Mouse (Mus musculus) G1E (cell line): ENCODE data around the gene Slx1b.

Experiments
- CTCF ChIP-seq: IDR thresholded peaks from 2 replicates; pipeline ENCODE4 v1.5.1; 2012; ENCODE audit warnings: low read depth, low read length, inconsistent platforms, mixed read lengths
- GATA1 ChIP-seq: IDR thresholded peaks from 2 replicates; pipeline ENCODE4 v1.6.1; 2012; ENCODE audit warnings: borderline replicate concordance, low read length, inconsistent platforms, mixed read lengths
- GATA2 ChIP-seq: IDR thresholded peaks from 2 replicates; pipeline ENCODE4 v1.6.1; 2012; ENCODE audit warnings: low read depth, low read length, inconsistent platforms, borderline replicate concordance
- POLR2AphosphoS5 ChIP-seq: IDR thresholded peaks from 2 replicates; pipeline ENCODE4 v1.6.1; 2012; ENCODE audit warnings: low read depth, low read length, inconsistent platforms; ENCODE audit not compliant: insufficient replicate concordance
- TAL1 ChIP-seq: conservative IDR thresholded peaks from 2 replicates; pipeline ENCODE4 v1.6.1; 2012; ENCODE audit warnings: low read depth, low read length, inconsistent platforms, mixed read lengths

DNA sequence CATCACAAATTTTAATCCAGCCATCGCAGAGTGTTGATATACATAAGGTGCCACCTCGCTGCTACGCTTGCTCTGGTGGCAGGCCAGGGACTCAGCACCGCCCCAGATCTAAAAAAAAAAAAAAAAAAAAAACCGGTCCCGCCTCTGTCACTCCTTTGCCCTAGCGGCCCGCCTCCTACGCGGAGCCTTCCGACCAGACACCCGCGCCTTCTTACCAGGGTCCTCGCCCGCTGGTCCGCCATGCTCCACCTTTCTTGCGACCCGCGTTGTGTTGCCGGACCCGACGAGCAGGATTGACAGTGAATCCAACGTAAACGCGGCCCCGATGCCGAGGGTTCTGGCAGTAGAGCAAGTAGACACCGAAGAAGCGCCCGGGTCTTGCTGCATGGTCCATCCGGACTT lies 373 bp downstream of the Slx1b start, which contains the start of gene Bola2:
- TF ChIP-seq POLR2AphosphoS5 (no peak), CTCF (no peak), TAL1 (no peak), GATA1 (no peak), GATA2 (no peak)
